ENCODE assay signal across 13 mouse cellular contexts in genomic region chr15:99396875-99397274, GRCm38 (mm10). TPM values are rescaled to one million over a fixed set of nuclear protein-coding genes. Genes with fewer than 3 reads are reported as not detected.
A peak's percentile ranks its signal among the peaks of the same experiment; 100 is the strongest.
DNase-seq lines count a peak whose midpoint lies in the region; ATAC-seq and TF ChIP-seq lines count a peak whose summit lies in the region.
"Had no signal": no experiment of that assay in that cellular context is flagged by ENCODE, and none has a peak within 500 bp of the region (broad histone marks: within the 10 kb centered on the region; RNA-seq: fewer than 3 reads in every experiment).

No protein-coding gene starts in this region.

- 4% methylated on average over 4 of the region's 4 CpGs for WGBS in kidney, adult 2 months
- 70% methylated on average over 4 of the region's 4 CpGs for WGBS in liver, embryonic 11.5 days

- H3K9me3 ChIP-seq in liver, embryonic 11.5 days (ENCODE audit: control insufficient read depth, low read length): no peaks in the 10 kb centered on the region
- H3K9me3 ChIP-seq: hindbrain, embryonic 13.5 days; neural tube, embryonic 13.5 days had no signal

- H3ac ChIP-seq in C2C12 (ENCODE audit: control insufficient read depth, insufficient read length, low read depth): no peak overlapping the region

- H3K4me3 ChIP-seq in kidney, adult 2 months (ENCODE audit: insufficient read depth, low read depth, low read length): peak overlapping the region; percentile 7
- H3K4me3 ChIP-seq in C2C12 (ENCODE audit: insufficient read depth, poor library complexity, severe bottlenecking): no peak overlapping the region
- no peak overlapping the region for H3K4me3 ChIP-seq in liver, embryonic 11.5 days (ENCODE audit: low read depth, low read length)
- H3K4me3 ChIP-seq: hindbrain, embryonic 13.5 days; layer of hippocampus, adult 2 months; neural tube, embryonic 13.5 days had no signal

- ATAC-seq in liver, embryonic 11.5 days (replicated peaks; ENCODE audit: low FRiP score): no peak
- ATAC-seq: forebrain, embryonic 14.5 days had no signal

- peaks cover 92% of the 10 kb centered on the region for H3K79me2 ChIP-seq in C2C12 (ENCODE audit: control insufficient read depth, insufficient read depth)

- peaks cover 88% of the 10 kb centered on the region for H3K79me3 ChIP-seq in C2C12 (ENCODE audit: low read depth)

- TF ChIP-seq CTCF in kidney, adult 2 months (conservative IDR thresholded peaks at IDR 0.05; ENCODE audit: insufficient read depth, insufficient read length, low read depth, low read length): no peak
- no peak for TF ChIP-seq CTCF in C2C12 (IDR thresholded peaks at IDR 0.05; ENCODE audit: control insufficient read depth, insufficient read depth, insufficient read length)

- DNase-seq in kidney, adult 2 months: peak; percentile 50
- no peak for DNase-seq in kidney, postnatal 36 days
- peak; percentile 93 for DNase-seq in adipocyte (ENCODE audit: low spot score)
- DNase-seq in liver, embryonic 11.5 days (ENCODE audit: low spot score): no peak
- no peak for DNase-seq in natural killer cell, adult 2 months (ENCODE audit: low spot score in 2 of 2)
- DNase-seq in cerebellum, adult 8-10 months: no peak
- no peak for DNase-seq in layer of hippocampus, adult 11-12 months (ENCODE audit: low spot score)
- DNase-seq: cerebellum, adult 18-20 months had no signal

- no peaks in the 10 kb centered on the region for H3K27me3 ChIP-seq in kidney, adult 2 months (replicated peaks; ENCODE audit: control insufficient read depth, insufficient read depth, low read length)
- H3K27me3 ChIP-seq in C2C12 (ENCODE audit: control insufficient read depth, insufficient read depth, insufficient read length): no peaks in the 10 kb centered on the region
- no peaks in the 10 kb centered on the region for H3K27me3 ChIP-seq in liver, embryonic 11.5 days (replicated peaks; ENCODE audit: control insufficient read depth, insufficient read depth, low read length)
- H3K27me3 ChIP-seq: hindbrain, embryonic 13.5 days; neural tube, embryonic 13.5 days had no signal

- peak overlapping the region; percentile 58 for H3K4me2 ChIP-seq in liver, embryonic 11.5 days
- H3K4me2 ChIP-seq: hindbrain, embryonic 13.5 days had no signal

- TF ChIP-seq POLR2A in kidney, adult 2 months (IDR thresholded peaks at IDR 0.05; ENCODE audit: low read depth, low read length): no peak

- H3K27ac ChIP-seq in kidney, adult 2 months (ENCODE audit: insufficient read depth, low read depth, low read length): peak overlapping the region; percentile 1
- H3K27ac ChIP-seq in liver, embryonic 11.5 days (ENCODE audit: low read depth, low read length): no peak overlapping the region
- H3K27ac ChIP-seq: hindbrain, embryonic 13.5 days; layer of hippocampus, adult 2 months; neural tube, embryonic 13.5 days had no signal

- H3K4me1 ChIP-seq in kidney, adult 2 months (ENCODE audit: control insufficient read depth, insufficient read depth, low read length): peaks cover 48% of the 10 kb centered on the region
- H3K4me1 ChIP-seq in liver, embryonic 11.5 days (replicated peaks; ENCODE audit: control insufficient read depth, insufficient read depth, low read length): peaks cover 67% of the 10 kb centered on the region

- no peaks in the 10 kb centered on the region; the same call in 1 of the 2 replicates for H3K36me3 ChIP-seq in kidney, adult 2 months (ENCODE audit: control insufficient read depth, insufficient read depth, low read length)
- peaks cover 21% of the 10 kb centered on the region for H3K36me3 ChIP-seq in C2C12 (ENCODE audit: control insufficient read depth, insufficient read depth)
- H3K36me3 ChIP-seq in liver, embryonic 11.5 days (ENCODE audit: control insufficient read depth, insufficient read depth, low read length): no peaks in the 10 kb centered on the region

- H3K9ac ChIP-seq in liver, embryonic 11.5 days (ENCODE audit: low read depth, low read length): 0 out of 2 replicates have a peak overlapping the region, but pooled peaks have one; percentile 14
- H3K9ac ChIP-seq: hindbrain, embryonic 13.5 days had no signal

TF ChIP-seq in C2C12, 6 proteins besides CTCF, POLR2A, EP300 and RAD21:
- TF ChIP-seq MYOD1 (IDR thresholded peaks at IDR 0.05; ENCODE audit: control insufficient read depth, insufficient read length, low read depth) (no peak), MAX (IDR thresholded peaks at IDR 0.05) (no peak), CEBPB (IDR thresholded peaks at IDR 0.05; ENCODE audit: low read depth) (peak; percentile 12), FOSL1 (IDR thresholded peaks at IDR 0.05; ENCODE audit: insufficient read depth, low read length, poor library complexity, severe bottlenecking) (no peak), MYOG (IDR thresholded peaks at IDR 0.05; ENCODE audit: control insufficient read depth, extremely low read depth, insufficient read length) (no peak), USF1 (IDR thresholded peaks at IDR 0.05; ENCODE audit: low read depth) (no peak)

RNA-seq across cellular contexts. Expression of gene Tmbim6, which starts 4.2 kb away (rescaled TPM):
- polyA plus RNA-seq in kidney, adult 2 months (2012; rRNA removed): 2,322 and 2,701 TPM in 2 replicates
- 372 TPM for polyA plus RNA-seq in C2C12 (2012; fragmentation: generic; extraction: Trizol)
- polyA plus RNA-seq in liver, embryonic 11.5 days (2014; fragmentation: Nextera tagmentation; extraction: Ambion mirVana): 256 and 273 TPM in 2 replicates

RNA-seq across cellular contexts. Expression of gene Fmnl3, which starts 26.6 kb away (rescaled TPM):
- polyA plus RNA-seq in kidney, adult 2 months (2012; rRNA removed): 26.8 and 26.9 TPM in 2 replicates
- polyA plus RNA-seq in C2C12 (2012; fragmentation: generic; extraction: Trizol): 76.6 TPM
- 12.8 and 13.3 TPM in 2 replicates for polyA plus RNA-seq in liver, embryonic 11.5 days (2014; fragmentation: Nextera tagmentation; extraction: Ambion mirVana)

Comparison
In these comparisons a context has a peak if more than half of its experiments do, and no peak if none do; other contexts are left out.
1. DNase-seq: peak in kidney, adult 2 months (single experiment) and adipocyte (single experiment); none in kidney, postnatal 36 days (0 of 2), liver, embryonic 11.5 days (single experiment), natural killer cell, adult 2 months (0 of 2), cerebellum, adult 8-10 months (single experiment) and layer of hippocampus, adult 11-12 months (single experiment).